Mouse (Mus musculus) kidney, postnatal 4 days (tissue): ENCODE data around the gene Rxra.

Source experiments
- DNase-seq, 2 experiments: peaks; one replicate each; pipeline ENCODE4 v3.0.0; 2021; ENCODE audit warnings: mixed read lengths in 2 of 2

Rxra gene

GRCm38 (mm10) chr2:27676106-27676477 is at the start of gene Rxra:
Gene Rxra (plus strand): TSS chr2:27676440.
- peak; percentile 77 to 87 for DNase-seq

DNA sequence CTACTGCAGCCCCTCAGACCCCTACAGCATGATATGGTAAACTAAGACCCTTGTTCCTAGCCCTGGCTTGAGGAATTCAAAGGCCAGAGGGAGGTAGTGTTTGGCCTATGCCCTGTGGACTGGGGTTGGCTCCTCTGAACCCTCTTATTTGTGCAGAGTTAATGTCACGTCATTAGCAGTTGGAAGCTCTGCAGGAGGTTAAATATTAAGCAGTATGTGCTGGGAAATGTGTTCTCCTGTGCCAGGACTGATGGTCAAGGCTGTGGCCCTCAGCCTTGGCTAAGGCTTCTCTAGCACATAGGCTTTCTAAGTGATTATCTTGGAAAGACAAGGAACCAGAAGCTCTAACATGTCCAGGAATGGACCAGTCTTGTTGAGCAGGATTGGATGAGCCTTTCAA is 49.6 kb upstream of the Rxra start:
- peak in 1 of 2 experiments; percentile 19 for DNase-seq

DNA sequence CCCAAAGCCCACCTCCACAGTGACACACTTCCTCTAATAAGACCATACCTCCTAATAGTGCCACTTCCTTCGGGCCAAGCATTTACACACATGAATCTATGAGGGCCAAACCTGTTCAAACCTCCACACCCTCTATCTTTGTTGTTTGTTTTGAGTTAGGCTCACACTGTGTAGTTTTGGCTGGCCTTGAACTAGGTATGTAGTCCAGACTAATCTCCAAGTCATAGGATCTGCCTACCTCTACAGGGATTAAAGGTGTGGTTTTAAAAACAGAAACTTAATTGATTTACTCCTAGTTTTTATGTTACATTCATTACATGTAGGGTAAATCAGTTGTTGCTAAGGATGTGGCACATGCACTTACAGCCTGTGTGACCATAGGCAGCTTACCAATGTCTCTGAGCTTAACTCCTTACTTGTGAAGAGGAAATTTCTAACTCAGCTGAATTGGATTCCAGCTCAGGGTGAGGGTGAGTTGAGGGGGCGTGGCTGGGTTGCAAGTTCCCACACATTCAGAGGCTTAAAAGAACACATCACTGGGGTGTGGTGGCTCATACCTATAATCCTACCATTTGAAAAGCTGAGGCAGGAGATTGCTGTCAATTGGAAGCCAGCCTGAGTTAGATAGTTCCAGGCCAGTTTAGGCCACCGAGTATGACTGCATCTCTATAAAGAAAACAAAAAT is 45.5 kb upstream of the Rxra start:
- DNase-seq, result no peak

- DNase-seq, result no peak
Measured at GRCm38 (mm10) chr2:27633471-27633870, 42.8 kb upstream of the Rxra start.

- no peak for DNase-seq
Measured at GRCm38 (mm10) chr2:27634018-27634417, 42.2 kb upstream of the Rxra start.

DNA sequence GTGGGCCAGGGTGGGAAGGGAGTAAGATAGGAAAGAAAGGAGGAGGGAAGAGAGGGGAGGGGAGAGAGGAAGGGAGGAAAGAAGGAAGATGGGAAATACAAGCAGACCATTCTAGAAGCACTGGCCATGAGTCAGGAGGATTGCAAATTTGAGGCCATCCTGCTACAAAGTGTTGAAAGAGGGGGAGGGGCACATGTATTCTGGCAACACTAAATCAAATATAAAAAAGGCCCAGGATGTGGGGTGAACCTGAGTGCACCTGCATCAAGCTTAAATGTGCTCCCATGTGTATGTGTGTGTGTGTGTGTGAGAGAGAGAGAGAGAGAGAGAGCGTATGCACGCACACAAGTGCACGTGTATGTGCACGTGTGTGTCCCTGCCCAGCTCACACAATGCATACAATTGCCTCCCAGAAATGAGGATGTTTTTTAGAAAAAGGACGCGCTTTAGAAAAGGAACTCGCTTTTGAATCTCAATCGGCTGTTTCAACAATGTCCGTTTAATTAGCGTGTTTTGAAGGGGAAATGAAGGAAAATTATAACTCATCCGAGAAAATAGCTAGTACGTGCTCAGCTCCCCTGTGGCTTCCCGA is 41.0 kb upstream of the Rxra start:
- DNase-seq, result no peak

DNA sequence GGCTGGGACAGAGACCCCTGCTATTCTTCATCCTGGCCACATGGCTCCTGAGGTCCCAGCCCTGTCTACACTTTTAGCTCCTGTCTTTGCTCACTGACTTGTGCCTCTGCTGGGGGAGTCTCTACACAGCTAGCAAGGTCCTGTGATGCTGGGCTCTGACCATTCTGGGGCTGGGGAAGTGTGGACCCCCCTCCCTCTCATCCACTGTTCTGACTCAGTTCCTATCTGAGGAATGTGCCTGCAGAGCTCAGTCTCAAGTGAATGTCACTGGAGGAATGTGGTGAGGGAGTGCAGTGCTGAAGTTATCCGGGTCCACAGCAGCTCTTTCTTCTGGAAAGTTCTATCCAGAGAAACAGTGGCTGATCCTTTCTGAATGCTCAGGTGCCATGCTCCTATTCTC is 39.4 kb upstream of the Rxra start:
- peak in 1 of 2 experiments; percentile 12 for DNase-seq

DNA sequence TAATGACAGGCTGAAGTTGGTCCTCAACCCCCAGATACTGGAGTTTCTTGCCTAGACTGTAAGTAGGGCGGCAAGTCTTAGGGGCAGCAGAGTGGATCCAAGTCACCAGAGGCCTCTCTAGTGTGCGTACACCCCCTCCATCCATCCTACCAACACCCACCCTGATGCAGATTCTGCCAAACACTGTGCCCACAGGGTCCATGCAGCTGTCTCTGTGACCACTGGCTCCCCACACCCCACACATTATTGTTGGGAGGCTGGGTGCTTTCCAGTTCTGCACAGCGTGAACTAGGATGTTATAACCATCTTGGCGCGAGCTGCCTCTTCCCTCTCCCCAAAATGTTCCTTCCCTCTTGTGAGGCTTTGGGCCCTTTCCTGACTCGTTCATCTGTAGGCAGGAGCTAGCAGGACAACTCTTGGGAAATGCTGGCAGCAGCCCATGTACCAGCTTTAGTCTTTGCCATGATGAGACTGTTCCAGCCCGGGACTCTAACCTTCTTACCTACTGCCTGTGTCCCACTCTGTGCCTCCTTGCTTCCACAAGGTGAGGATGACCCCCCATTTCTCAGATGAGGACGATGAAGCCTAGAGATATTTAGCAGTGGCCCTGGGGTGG is 38.9 kb upstream of the Rxra start:
- DNase-seq, result no peak

- DNase-seq, result no peak
Measured at GRCm38 (mm10) chr2:27639631-27640334, 36.5 kb upstream of the Rxra start.

GRCm38 (mm10) chr2:27640900-27641479 is 35.2 kb upstream of the Rxra start:
- DNase-seq, result no peak

DNA sequence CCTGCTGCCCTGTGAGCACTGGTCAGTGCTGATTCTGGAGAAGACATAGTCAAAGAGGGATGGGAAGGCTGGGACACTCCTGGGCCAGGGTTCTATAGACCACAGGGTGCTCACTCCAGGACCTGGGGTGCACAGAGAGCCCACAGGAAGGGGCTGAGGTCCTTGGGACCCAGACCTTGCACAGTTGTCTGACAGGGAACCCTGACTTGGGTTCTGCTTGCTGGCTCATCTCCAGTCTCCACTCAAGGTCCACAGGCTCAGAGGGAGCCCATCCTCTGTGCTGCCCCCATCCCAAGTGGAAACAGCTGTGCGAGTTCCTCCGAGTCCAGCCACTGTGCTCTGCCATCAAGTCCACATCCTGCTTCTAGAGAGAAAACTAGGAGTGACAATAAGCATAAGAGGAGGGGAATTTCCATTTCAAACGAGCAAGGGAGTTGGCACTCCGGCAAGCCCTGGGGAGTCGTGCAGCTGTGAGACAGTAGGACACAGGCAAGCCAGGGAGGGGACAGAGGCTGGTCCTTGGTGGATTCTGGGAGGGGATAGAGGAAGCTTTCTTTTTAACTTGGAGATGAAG is 31.6 kb upstream of the Rxra start:
- peak; percentile 45 to 58 for DNase-seq

DNA sequence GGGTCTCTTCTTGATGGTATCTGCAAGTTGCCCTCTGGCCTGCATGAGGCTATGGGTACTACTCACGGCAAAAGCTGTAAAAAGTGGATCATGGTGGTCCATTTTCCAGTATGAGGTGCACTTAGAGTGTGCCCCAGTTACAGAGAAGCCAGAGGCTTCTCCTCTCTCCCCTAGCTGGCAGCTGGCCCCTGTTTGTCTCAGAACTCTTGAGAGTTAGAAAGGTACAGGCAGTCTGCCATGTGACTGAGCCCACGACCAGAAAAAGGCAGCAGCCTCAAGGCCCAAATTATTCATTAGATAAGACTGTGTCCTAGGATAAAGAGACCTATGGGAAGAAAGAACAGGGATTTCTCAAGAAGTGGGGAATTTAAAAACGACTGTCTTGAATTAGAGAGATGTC is 30.8 kb upstream of the Rxra start:
- DNase-seq, result no peak

GRCm38 (mm10) chr2:27649862-27650661 is 26.2 kb upstream of the Rxra start:
- peak; percentile 72 to 79 for DNase-seq

- no peak for DNase-seq
Measured at GRCm38 (mm10) chr2:27650991-27651390, 25.2 kb upstream of the Rxra start.

- peak; percentile 40 to 46 for DNase-seq
Measured at GRCm38 (mm10) chr2:27653496-27654030, 22.7 kb upstream of the Rxra start.

DNA sequence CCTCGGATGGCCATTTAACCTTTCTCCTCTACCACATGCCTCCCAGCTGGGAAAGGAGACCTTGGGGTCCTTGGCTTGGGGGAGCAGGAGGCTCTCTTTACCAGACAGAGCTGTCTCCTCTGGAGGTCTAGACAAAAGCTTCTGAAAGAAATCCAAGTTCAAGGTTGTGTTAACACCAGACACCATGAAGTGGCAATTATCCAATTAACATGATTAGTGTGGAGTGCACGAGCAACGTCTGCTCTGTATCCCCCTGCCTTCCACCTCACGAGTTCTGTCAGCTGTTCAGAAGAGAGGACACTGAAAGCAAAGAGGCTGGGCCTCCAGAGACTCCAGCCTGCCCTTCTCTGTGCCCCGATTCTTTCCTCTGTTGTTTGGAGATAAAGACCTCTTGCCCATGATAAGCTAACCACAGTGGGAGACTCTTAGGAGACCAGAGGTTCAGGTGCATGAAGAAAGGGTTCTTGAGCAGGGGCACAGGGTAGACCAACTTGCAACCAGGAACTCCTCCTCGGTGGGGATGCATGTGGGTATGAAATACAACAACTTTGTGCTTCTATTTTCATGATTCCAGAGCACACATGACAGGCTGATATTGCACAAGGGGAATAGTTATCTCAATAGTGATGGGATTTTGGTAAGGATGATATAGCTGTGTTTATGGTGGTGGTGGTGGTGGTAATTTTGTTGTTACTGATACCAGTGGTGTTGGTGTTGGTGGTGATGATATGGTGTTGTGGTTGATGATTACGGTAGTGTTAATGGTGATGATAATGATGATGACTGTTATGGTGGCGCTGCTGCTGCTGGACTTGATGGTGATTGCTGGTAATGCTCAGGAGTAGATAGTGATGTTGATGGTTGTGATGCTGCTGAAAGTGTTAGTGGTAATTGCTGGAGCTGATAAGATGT is 21.7 kb upstream of the Rxra start:
- no peak for DNase-seq

DNA sequence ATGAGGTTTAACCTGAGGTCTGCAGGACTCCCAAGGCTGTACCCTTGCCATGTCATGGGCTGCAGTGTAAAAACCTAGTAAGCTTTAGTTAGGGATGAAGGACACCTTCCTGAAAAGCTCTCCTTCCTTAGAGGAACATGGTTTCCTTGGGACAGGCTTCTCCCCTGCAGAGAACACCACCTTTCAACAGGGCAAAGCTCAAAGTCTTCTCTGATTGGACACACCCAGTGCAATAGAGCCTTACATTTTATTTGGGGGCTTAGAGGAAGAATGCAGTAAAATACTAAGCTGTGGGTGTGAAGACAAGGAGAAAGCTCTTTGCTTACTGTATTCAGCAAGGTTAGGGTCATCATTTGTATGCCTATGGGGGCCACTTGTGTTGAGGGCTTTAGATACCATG is 19.7 kb upstream of the Rxra start:
- no peak for DNase-seq

DNA sequence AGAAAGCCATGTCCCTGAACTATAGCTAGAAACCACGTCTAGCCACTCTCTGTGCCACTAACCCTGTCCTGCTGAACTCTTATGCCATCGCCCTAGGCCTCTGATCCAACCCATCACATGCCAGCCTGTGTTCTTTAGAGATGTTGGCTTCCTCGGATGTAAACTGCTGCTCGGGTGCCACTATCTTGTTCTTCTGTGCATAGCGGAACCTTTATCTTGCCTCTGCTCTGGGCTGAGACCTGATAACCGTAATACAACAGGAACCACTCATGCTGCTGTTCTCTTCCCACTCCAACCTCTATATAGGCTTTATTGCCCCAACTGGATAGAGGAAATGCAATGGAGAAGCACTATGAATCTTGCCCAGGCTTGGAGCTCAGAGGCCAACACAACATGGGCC is 11.0 kb upstream of the Rxra start:
- no peak for DNase-seq

DNA sequence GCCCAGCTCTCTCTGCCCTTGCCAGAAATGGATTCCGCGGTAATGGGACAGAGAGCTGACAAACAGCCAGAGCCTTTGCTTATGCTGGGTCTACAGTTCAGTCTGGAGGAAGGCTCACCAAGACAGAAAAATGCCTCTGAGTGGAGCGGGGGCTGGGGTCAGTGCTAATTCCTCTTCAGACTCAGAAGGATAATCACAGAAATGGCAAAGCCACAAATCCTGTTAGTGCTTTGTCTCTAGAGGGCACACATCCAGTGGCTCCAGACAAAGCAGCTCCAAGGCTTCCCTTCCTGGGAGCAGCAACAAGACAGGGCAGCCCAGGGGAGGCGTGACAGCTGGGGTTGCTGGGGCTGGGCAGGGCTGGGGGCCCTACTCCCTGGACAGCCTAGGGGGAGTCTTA is 9.5 kb upstream of the Rxra start:
- DNase-seq, result peak; percentile 41 to 49

- DNase-seq, result no peak
Measured at GRCm38 (mm10) chr2:27667677-27668076, 8.6 kb upstream of the Rxra start.

- no peak for DNase-seq
Measured at GRCm38 (mm10) chr2:27670746-27671145, 5.5 kb upstream of the Rxra start.
